Mouse (Mus musculus): ENCODE measurements around the gene Fancg.

- TF ChIP-seq CTCF (IDR thresholded peaks at IDR 0.05; ENCODE audit: control insufficient read depth, insufficient read depth, insufficient read length) (no peak), USF1 (IDR thresholded peaks at IDR 0.05; ENCODE audit: low read depth) (no peak), MYOG (IDR thresholded peaks at IDR 0.05; ENCODE audit: control insufficient read depth, extremely low read depth, insufficient read length) (no peak), MAX (IDR thresholded peaks at IDR 0.05) (no peak)
Measured at GRCm38 (mm10) chr4:42957979-42958378, 52.3 kb downstream of the Fancg start.

Data from C2C12 (cell line).